Mouse (Mus musculus) lung, postnatal 14 days (tissue): ENCODE results near the gene Nid1.

ENCODE experiments used
- DNase-seq: peaks from one replicate; pipeline ENCODE4 v3.0.0; 2021

Nid1 gene

GRCm38 (mm10) chr13:13548431-13549190, 111.3 kb downstream of the Nid1 start:
- DNase-seq = no peak

GRCm38 (mm10) chr13:13549687-13550660, 112.6 kb downstream of the Nid1 start:
- DNase-seq = peak; percentile 40

- no peak for DNase-seq
Observed at GRCm38 (mm10) chr13:13552020-13552419, 114.7 kb downstream of the Nid1 start.

GRCm38 (mm10) chr13:13553660-13554059, 116.3 kb downstream of the Nid1 start:
- DNase-seq = no peak

- no peak for DNase-seq
Observed at GRCm38 (mm10) chr13:13555196-13555595, 117.8 kb downstream of the Nid1 start.

- no peak for DNase-seq
Observed at GRCm38 (mm10) chr13:13557001-13557743, 119.8 kb downstream of the Nid1 start.

GRCm38 (mm10) chr13:13558251-13558650, 120.9 kb downstream of the Nid1 start:
- no peak for DNase-seq

- DNase-seq = no peak
Observed at GRCm38 (mm10) chr13:13558900-13559299, 121.5 kb downstream of the Nid1 start.
